Mouse (Mus musculus) forebrain, embryonic 11.5 days (tissue): ENCODE measurements around the gene Rassf9. TPM values are rescaled to one million over a fixed set of nuclear protein-coding genes. Genes with fewer than 3 reads are reported as not detected.

ENCODE experiments used
- ATAC-seq: fragments of 200-750 bp; cut with Nextera tagmentation; replicated peaks from 2 replicates; pipeline ENCODE4 v1.8.0; 2017; ENCODE audit warnings: moderate TSS enrichment; ENCODE audit not compliant: low FRiP score
- DNase-seq: peaks from one replicate; pipeline ENCODE4 v3.0.0-alpha.2; 2017; ENCODE audit warnings: low spot score
- H3K27ac ChIP-seq: fragments of 300-500 bp; sonication (generic); 2 replicates; pipeline ENCODE4 v1.5.1; 2014; ENCODE audit warnings: low read depth, low read length
- H3K27me3 ChIP-seq: fragments of 300-500 bp; sonication (generic); 2 replicates; pipeline ENCODE4 v1.6.1; 2014; ENCODE audit warnings: mild to moderate bottlenecking, low read length, mixed read lengths; ENCODE audit not compliant: control insufficient read depth, insufficient read depth
- H3K36me3 ChIP-seq: fragments of 300-500 bp; sonication (generic); 2 replicates; pipeline ENCODE4 v1.6.1; 2014; ENCODE audit warnings: mild to moderate bottlenecking, low read length, moderate library complexity, mixed read lengths; ENCODE audit not compliant: control insufficient read depth, insufficient read depth
- H3K4me1 ChIP-seq: fragments of 300-500 bp; sonication (generic); replicated peaks from 2 replicates; pipeline ENCODE4 v1.6.1; 2014; ENCODE audit warnings: low read length, mixed read lengths; ENCODE audit not compliant: control insufficient read depth, insufficient read depth
- H3K4me2 ChIP-seq: fragments of 300-500 bp; sonication (generic); 2 replicates; pipeline ENCODE4 v1.6.1; 2014; ENCODE audit warnings: low read depth, mild to moderate bottlenecking, low read length, moderate library complexity, mixed read lengths; ENCODE audit not compliant: severe bottlenecking
- H3K4me3 ChIP-seq: fragments of 300-500 bp; sonication (generic); 2 replicates; pipeline ENCODE4 v1.5.1; 2014; ENCODE audit warnings: low read depth, low read length
- H3K9ac ChIP-seq: fragments of 300-500 bp; sonication (generic); 2 replicates; pipeline ENCODE4 v1.6.1; 2014; ENCODE audit warnings: low read length
- H3K9me3 ChIP-seq: fragments of 300-500 bp; sonication (generic); 2 replicates; pipeline ENCODE4 v1.6.1; 2016; ENCODE audit warnings: low read length, mixed read lengths; ENCODE audit not compliant: control insufficient read depth
- WGBS: fragments of 180-500 bp; shearing (Covaris S2); extraction: QIAGEN DNeasy Blood & Tissue Kit; methylation state at CpG from one replicate; pipeline ENCODE4 v1.1.7; 2014; 5-methylcytosine and 5-hydroxymethylcytosine counted together
- polyA plus RNA-seq: library from polyadenylated mRNA; unstranded; fragments of >200 nt; fragmentation: Nextera tagmentation; extraction: Ambion mirVana; gene quantifications from 2 replicates; pipeline ENCODE4 v1.2.1, GENCODE M21; 2014

The Rassf9 gene
- polyA plus RNA-seq, 1 experiment from 2014 or later = 0.43 TPM

GRCm38 (mm10) chr10:102553941-102554340, 41.9 kb downstream of the Rassf9 start:
- no peaks in the 10 kb centered on the region for H3K4me1 ChIP-seq
- ATAC-seq (no peak), DNase-seq (no peak)
- H3K27me3 ChIP-seq = no peaks in the 10 kb centered on the region
- no peaks in the 10 kb centered on the region for H3K36me3 ChIP-seq
- no peak overlapping the region for H3K4me2 ChIP-seq
- no peaks in the 10 kb centered on the region for H3K9me3 ChIP-seq
- no peak overlapping the region for H3K9ac ChIP-seq
- no peak overlapping the region for H3K4me3 ChIP-seq
- 81% methylated on average over 4 of the region's 4 CpGs for WGBS
- H3K27ac ChIP-seq = no peak overlapping the region

- WGBS = 51% methylated on average over 1 of the region's 1 CpGs
- no peaks in the 10 kb centered on the region for H3K36me3 ChIP-seq
- H3K4me3 ChIP-seq = no peak overlapping the region
- ATAC-seq (no peak), DNase-seq (no peak)
- no peaks in the 10 kb centered on the region for H3K27me3 ChIP-seq
- H3K9ac ChIP-seq = no peak overlapping the region
- no peak overlapping the region for H3K27ac ChIP-seq
- H3K9me3 ChIP-seq = no peaks in the 10 kb centered on the region
- H3K4me1 ChIP-seq = no peaks in the 10 kb centered on the region
- no peak overlapping the region for H3K4me2 ChIP-seq
Observed at GRCm38 (mm10) chr10:102562488-102562887, 50.5 kb downstream of the Rassf9 start.

- Histone ChIP-seq H3K27ac (no peak overlapping the region), H3K36me3 (no peaks in the 10 kb centered on the region), H3K9me3 (no peaks in the 10 kb centered on the region), H3K4me2 (no peak overlapping the region), H3K27me3 (no peaks in the 10 kb centered on the region), H3K9ac (no peak overlapping the region), H3K4me1 (no peaks in the 10 kb centered on the region), H3K4me3 (no peak overlapping the region)
- 91% methylated on average over 3 of the region's 3 CpGs for WGBS
- ATAC-seq (no peak), DNase-seq (no peak)
Observed at GRCm38 (mm10) chr10:102577970-102578369, 65.9 kb downstream of the Rassf9 start.

- H3K4me2 ChIP-seq = no peak overlapping the region
- DNase-seq (no peak), ATAC-seq (no peak)
- WGBS = 85% methylated on average over 2 of the region's 2 CpGs
- H3K4me3 ChIP-seq = no peak overlapping the region
- no peaks in the 10 kb centered on the region for H3K27me3 ChIP-seq
- no peak overlapping the region for H3K27ac ChIP-seq
- no peaks in the 10 kb centered on the region for H3K36me3 ChIP-seq
- H3K9me3 ChIP-seq = no peaks in the 10 kb centered on the region
- H3K4me1 ChIP-seq = no peaks in the 10 kb centered on the region
- H3K9ac ChIP-seq = no peak overlapping the region
Observed at GRCm38 (mm10) chr10:102594306-102594705, 82.3 kb downstream of the Rassf9 start.

Other genes with a start within 250 kb of the Rassf9 start
- gene Nts, start 21.7 kb upstream of the Rassf9 start, polyA plus RNA-seq = 0.49 and 0.51 TPM in 2 replicates